Mouse (Mus musculus) natural killer cell, adult 2 months (primary cell): Measurements from ENCODE around the gene Cnfn.
"Not testable (repeated sequence)": the region's sequence is repeated elsewhere in the genome, so short reads cannot be mapped to it uniquely, and the experiment has no call there.

Experiments used
- DNase-seq, 2 experiments: peaks; one replicate each; pipeline ENCODE4 v3.0.0; 2022; ENCODE audit warnings: low spot score in 2 of 2

The Cnfn gene

DNA sequence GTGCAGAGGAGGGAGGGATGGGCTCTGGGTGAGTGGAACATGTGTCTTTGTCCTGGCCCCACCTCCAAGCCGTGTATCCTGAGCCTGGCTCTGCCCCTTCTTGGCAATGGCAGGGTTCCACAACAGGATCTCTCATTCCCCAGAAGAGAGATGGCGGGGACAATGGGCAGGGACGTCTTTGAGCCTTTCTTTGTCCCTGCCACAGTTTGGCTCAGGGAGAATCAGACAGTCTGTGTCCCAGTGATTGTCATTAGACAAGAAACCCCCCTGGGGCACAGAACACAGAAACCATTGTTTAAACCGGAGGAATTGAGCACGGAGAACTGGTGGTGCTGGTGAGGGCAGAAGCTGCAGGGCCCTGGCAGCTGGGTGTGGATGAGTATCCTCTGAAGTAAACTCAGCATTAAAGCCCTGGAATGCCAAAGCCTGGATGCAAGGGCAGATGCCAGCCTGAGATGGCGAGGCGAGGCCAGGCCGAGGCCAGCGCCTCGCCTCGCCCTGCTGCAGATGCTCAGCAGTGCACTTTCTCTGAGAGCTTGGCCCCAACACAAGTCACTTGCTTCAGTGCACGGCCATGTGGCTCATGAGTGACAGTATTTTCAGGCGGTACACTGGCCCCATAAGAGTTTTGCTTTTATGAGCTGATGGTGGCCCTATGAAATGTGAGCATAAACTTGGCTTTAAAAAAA, 3.4 kb downstream of the Cnfn start:
- DNase-seq = no peak

DNA sequence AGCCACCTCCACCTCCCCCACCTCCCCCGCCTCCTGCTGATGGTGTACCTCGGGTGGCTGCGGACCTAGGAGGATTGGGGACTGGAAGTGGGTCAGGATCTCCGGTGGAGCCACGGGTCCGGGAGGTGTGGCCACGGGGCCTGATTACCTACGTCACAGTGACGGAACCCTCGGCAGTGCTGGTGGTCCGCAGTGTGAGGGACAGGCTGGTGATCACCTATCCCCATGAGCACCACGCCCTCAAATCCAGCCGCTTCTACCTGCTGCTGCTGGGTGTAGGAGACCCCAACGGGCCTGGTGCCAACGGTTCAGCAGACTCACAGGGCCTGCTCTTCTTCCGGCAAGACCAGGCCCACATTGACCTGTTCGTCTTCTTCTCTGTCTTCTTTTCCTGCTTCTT, 5.9 kb downstream of the Cnfn start:
- DNase-seq = no peak

DNA sequence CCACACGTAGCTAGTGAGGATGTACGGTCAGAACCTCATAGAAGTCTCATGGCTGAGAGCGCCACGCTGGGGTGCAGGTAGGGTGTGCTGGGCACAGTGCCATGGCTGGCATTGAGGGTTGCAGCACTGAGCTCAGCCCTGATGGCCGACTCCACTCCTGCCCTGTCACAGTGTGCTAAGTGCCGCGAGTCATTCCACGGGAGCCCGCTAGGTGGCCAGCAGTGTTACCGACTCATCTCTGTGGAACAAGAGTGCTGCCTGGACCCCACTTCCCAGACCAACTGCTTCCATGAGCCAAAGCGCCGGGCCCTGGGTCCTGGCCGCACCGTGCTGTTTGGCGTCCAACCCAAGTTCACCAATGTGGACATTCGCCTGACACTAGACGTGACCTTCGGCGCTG, 6.4 kb downstream of the Cnfn start:
- no peak for DNase-seq

DNA sequence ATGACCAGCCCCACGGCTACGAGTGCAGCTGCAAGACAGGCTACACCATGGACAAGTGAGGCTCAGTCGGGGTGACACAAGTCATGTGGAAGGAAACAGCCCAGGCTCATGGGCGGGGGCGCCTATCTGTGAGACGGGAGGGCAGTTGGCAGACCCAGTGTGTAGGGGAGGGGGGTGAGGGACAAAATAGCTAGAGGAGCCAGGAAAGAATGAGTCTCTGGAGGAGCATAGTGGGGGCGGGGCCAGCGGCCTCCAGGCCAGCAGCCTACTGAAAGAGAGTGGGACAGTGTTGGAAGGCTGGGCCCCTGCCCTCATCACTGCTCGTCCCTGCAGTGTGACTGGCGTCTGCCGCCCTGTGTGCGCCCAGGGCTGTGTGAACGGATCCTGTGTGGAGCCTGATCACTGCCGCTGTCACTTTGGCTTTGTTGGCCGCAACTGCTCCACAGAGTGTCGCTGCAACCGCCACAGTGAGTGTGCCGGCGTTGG, 10.8 kb downstream of the Cnfn start:
- no peak for DNase-seq

- no peak for DNase-seq
Measured at GRCm38 (mm10) chr7:25348861-25349260, 20.7 kb downstream of the Cnfn start.

- no peak for DNase-seq
Measured at GRCm38 (mm10) chr7:25341000-25341784, 28.3 kb downstream of the Cnfn start.

DNA sequence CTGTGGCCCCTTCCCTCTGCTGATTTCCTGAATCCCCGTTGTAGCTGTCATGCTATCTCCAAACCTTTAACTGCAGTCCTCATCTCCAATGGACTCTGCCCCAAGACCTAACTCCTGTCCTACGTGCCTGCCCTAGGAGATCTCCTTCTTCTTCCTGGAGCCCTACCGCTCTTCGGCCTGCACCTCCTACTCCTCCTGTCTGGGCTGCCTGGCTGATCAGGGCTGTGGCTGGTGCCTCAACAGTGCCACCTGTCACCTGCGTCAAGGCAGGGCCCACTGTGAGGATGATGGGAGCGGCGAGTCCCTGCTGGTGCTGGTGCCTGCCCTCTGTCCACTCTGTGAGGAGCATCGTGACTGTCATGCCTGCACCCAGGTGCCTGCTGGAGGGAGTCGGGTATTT, 30.2 kb downstream of the Cnfn start:
- no peak for DNase-seq

- DNase-seq = no peak
Measured at GRCm38 (mm10) chr7:25334472-25334871, 35.1 kb downstream of the Cnfn start.

GRCm38 (mm10) chr7:25333596-25334307, 35.8 kb downstream of the Cnfn start:
- peak; percentile 38 to 72 for DNase-seq

- no peak for DNase-seq
Measured at GRCm38 (mm10) chr7:25326233-25326632, 43.3 kb downstream of the Cnfn start.

- not testable (repeated sequence) for DNase-seq
Measured at GRCm38 (mm10) chr7:25325431-25325830, 44.1 kb downstream of the Cnfn start.

- no peak for DNase-seq
Measured at GRCm38 (mm10) chr7:25323219-25323618, 46.3 kb downstream of the Cnfn start.

DNA sequence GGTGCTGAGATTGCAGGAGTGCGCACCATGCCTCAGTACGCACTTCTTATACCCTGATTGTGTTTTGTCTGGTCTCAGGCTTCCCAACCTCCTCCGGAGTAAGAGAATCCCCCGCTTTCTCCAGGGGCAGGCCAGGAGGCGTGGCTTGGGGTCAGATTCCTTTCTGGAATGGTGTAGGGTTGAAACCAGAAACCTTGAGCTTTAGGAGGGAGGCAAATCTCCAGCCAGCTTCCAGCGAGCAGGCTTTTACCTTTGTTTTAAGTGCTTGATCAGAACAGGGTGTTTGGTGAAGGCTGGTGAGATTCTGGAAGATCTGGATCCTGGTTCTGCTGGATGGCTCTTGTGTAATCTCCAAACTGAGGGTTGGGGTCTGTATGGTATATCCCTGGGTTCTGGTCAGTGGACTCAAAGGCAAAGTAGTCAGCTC, 47.5 kb downstream of the Cnfn start:
- no peak for DNase-seq
